Mouse (Mus musculus) urinary bladder, postnatal 0 days (tissue): ENCODE measurements around the gene Olfr429. TPM values are rescaled to one million over a fixed set of nuclear protein-coding genes. Genes with fewer than 3 reads are reported as not detected.

Source experiments
- polyA plus RNA-seq: library from polyadenylated mRNA; unstranded; fragments of >200 nt; fragmentation: Nextera tagmentation; extraction: Ambion mirVana; gene quantifications from 2 replicates; pipeline ENCODE4 v1.2.1, GENCODE M21; 2015

The Olfr429 gene
- polyA plus RNA-seq, result not detected in 2 replicates

DNA sequence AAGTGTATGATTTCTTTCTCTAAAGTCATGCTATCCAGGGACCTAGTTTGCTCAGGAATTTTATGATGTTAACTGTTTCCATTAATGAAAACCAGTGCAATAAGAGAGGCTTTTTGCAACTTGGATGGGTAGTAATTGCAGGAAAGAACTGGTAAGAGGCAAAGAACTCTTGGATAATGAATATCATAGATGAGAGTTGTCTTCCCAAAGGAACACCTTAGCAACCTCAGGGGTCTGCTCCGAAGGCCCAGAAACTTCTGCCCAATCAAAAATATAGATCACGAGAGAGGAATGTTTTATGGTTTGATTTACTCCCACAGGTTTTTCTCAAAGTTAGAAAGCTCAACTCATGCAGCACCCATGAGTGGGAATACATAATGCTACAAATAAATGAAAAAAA lies at the start of gene Olfr429:
Olfr429 (plus strand) TSS at position 301 of the 400 bp plus-strand sequence.

GRCm38 (mm10) chr1:174040523-174041177 lies 43.5 kb upstream of the Olfr429 start, which contains the start of gene Olfr433:
Olfr433 (plus strand) TSS chr1:174040705.

DNA sequence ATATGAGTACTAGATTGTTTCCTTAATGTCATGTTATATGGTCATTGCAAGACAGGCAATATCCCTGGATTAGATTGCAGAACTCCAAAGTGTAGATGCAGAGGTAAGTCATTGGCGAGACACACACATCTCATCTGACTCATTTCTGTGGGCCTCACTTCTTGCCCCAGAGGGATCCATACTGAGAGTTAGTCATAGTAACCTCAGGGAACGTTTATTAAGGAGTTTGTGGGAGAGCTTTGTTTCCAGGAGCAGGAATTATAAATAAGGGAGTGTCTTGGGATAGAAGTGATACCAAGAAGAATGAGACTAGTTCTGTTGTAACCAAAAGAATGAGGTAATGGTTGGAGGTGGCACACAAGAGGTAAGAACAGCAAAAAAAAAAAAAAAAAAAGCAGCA lies 35.2 kb upstream of the Olfr429 start, which contains the start of gene Olfr432:
Olfr432 (plus strand) TSS at position 313 of the 400 bp plus-strand sequence.

DNA sequence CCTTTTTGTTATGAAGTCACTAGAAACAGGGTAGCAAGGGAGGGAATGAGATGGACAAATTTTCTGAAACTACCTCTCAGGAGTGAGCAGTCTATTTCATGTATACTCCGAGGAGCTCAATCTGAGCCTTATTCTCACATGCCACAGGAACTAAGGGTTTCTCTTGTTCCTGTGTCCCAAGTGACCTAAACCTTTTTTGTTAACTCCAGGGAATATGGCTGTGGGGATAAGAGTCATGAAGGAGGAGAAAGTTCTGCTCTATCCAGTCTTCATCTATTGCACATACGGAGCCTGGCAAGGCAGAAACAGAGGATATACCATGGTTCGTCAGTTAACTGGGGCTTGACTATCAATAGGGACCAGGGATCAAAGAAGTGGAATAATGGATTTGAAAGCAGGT lies 17.8 kb upstream of the Olfr429 start, which contains the start of gene Olfr430:
Olfr430 (plus strand) TSS at position 301 of the 400 bp plus-strand sequence.

DNA sequence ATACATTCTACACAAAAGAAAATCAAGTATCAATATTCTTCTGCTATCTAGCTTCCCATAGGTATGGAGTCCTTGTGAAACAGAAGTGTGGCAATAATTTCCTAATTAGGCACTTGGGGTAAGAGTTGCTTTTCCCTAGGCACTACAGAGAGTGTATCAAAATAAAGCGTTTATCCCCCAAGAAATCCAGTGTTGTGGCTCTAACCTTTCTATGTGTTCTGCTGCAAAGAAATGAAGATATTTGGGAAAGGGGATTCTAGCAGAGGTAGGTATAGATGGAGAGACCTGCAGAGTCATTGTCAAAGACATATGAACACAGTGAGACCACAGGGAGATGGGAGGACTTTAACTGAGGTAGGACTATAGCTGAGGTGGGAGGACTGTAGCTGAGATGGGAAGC lies 12.5 kb downstream of the Olfr429 start, which contains the start of gene Olfr427:
Olfr427 (plus strand) TSS at position 301 of the 400 bp plus-strand sequence.

DNA sequence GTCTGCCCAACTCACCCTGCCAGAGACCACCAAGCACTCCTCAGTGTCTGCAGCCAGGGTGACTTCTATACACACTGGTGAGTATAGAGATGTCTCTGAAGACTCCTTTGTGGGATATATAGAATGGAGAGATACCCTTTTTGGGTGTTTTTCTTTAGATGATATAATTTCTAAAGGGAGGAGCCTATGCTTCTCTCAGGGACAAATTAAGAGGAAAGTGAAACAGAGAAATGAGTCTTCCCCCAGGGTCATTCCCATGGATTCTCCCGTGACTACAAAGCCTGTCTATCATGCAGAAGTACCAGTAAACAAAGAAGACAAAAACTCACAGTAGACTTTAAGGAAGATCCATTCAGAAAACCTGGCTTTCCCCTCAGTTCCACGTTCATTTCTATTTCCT lies 36.9 kb downstream of the Olfr429 start, which contains the start of gene Olfr231:
Olfr231 (minus strand) TSS at position 101 of the 400 bp plus-strand sequence.

GRCm38 (mm10) chr1:174131217-174131616 lies 47.1 kb downstream of the Olfr429 start, which contains the start of gene Olfr424:
Olfr424 (plus strand) TSS chr1:174131517.

Other genes starting within 250 kb of the Olfr429 start
- 3.7 and 4.0 TPM in 2 replicates for gene Ifi211, start 171.3 kb upstream of the Olfr429 start, polyA plus RNA-seq
- gene Mndal, start 141.8 kb upstream of the Olfr429 start, polyA plus RNA-seq, result 2.7 and 4.1 TPM in 2 replicates
- 2.6 and 2.8 TPM in 2 replicates for gene Ifi203, start 141.7 kb upstream of the Olfr429 start, polyA plus RNA-seq
- 0.12 TPM in 1 of 2 replicates, not detected in the other for gene Ifi202b, start 101.6 kb upstream of the Olfr429 start, polyA plus RNA-seq
- 1.5 and 2.1 TPM in 2 replicates for gene Ifi205, start 52.5 kb upstream of the Olfr429 start, polyA plus RNA-seq
- gene Olfr433, start 43.6 kb upstream of the Olfr429 start, polyA plus RNA-seq, result not detected in 2 replicates
- not detected in 2 replicates for gene Olfr432, start 35.1 kb upstream of the Olfr429 start, polyA plus RNA-seq
- gene Olfr430, start 17.7 kb upstream of the Olfr429 start, polyA plus RNA-seq, result not detected in 2 replicates
- gene Olfr427, start 12.6 kb downstream of the Olfr429 start, polyA plus RNA-seq, result not detected in 2 replicates
- gene Olfr231, start 36.8 kb downstream of the Olfr429 start, polyA plus RNA-seq, result not detected in 2 replicates
- not detected in 2 replicates for gene Olfr424, start 47.2 kb downstream of the Olfr429 start, polyA plus RNA-seq
- not detected in 2 replicates for gene Olfr420, start 71.3 kb downstream of the Olfr429 start, polyA plus RNA-seq
- gene Spta1, start 88.4 kb downstream of the Olfr429 start, polyA plus RNA-seq, result 0.06 and 0.10 TPM in 2 replicates
- gene Olfr419, start 167.7 kb downstream of the Olfr429 start, polyA plus RNA-seq, result not detected in 2 replicates
- not detected in 2 replicates for gene Mptx1, start 246.2 kb downstream of the Olfr429 start, polyA plus RNA-seq